Mouse (Mus musculus): Measurements from ENCODE around the gene 2610028H24Rik. TPM values are rescaled to one million over a fixed set of nuclear protein-coding genes. Genes with fewer than 3 reads are reported as not detected.

2610028H24Rik gene
- polyA plus RNA-seq (2015; fragmentation: Nextera tagmentation; extraction: Ambion mirVana) = 0.07 and 0.10 TPM in 2 replicates

GRCm38 (mm10) chr10:76448851-76449250 lies at the start of gene 2610028H24Rik:
Gene 2610028H24Rik (plus strand): TSS chr10:76449081.
- Histone ChIP-seq H3K4me3 (ENCODE audit: low read depth, low read length) (no peak within 1 kb of the TSS), H3K9me3 (ENCODE audit: control insufficient read depth, low read length) (no peaks in the 10 kb centered on the region), H3K4me1 (replicated peaks; ENCODE audit: control insufficient read depth, insufficient read depth) (0 out of 2 replicates have a peak, but pooled peaks cover 2% of the 10 kb centered on the region), H3K4me2 (replicated peaks; ENCODE audit: low read depth) (no peak within 1 kb of the TSS), H3K27me3 (ENCODE audit: control insufficient read depth, insufficient read depth, low read length) (no peaks in the 10 kb centered on the region), H3K36me3 (ENCODE audit: control insufficient read depth, insufficient read depth, low read length) (no peaks in the 10 kb centered on the region), H3K9ac (ENCODE audit: low read length) (no peak within 1 kb of the TSS), H3K27ac (replicated peaks) (peak within 1 kb of the TSS; percentile 40; the same call in 1 of the 2 replicates)
- TF ChIP-seq CTCF (IDR thresholded peaks at IDR 0.05; ENCODE audit: low read depth) (no peak), EP300 (optimal IDR thresholded peaks at IDR 0.05) (no peak)
- 65% methylated on average over 5 of the region's 5 CpGs for whole genome bisulfite sequencing
- ATAC-seq (ENCODE audit: low FRiP score, low TSS enrichment) = no peak
- DNase-seq (ENCODE audit: low spot score) = no peak

DNA sequence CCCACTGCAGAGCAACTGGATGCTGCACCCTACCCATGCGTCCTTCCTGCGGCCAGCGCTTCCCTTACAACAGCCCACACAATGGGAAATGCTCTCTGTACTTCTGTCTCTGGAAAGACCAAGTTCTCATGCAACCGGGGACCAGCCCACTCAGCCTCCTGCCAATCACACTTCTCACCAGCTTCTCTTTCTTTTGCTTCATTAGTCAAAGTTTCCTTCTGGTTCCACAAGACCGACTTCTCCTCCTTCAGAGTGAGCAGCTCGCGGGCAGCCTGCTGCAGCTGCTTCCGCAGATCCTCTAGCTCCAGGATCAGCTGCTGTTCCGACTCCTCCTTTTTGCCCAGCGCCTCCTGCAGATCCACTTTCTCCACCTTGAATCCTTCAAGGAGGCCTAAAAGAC lies 40.4 kb upstream of the 2610028H24Rik start:
- Histone ChIP-seq H3K36me3 (ENCODE audit: control insufficient read depth, insufficient read depth, low read length) (peaks cover 43% of the 10 kb centered on the region), H3K4me2 (replicated peaks; ENCODE audit: low read depth) (no peak overlapping the region), H3K9ac (ENCODE audit: low read length) (no peak overlapping the region), H3K27ac (replicated peaks) (no peak overlapping the region), H3K4me1 (replicated peaks; ENCODE audit: control insufficient read depth, insufficient read depth) (no peaks in the 10 kb centered on the region), H3K9me3 (ENCODE audit: control insufficient read depth, low read length) (no peaks in the 10 kb centered on the region), H3K27me3 (ENCODE audit: control insufficient read depth, insufficient read depth, low read length) (no peaks in the 10 kb centered on the region), H3K4me3 (ENCODE audit: low read depth, low read length) (no peak overlapping the region)
- DNase-seq (ENCODE audit: low spot score) (no peak), ATAC-seq (ENCODE audit: low FRiP score, low TSS enrichment) (no peak)
- 94% methylated on average over 10 of the region's 10 CpGs for WGBS
- TF ChIP-seq EP300 (optimal IDR thresholded peaks at IDR 0.05) = no peak
- TF ChIP-seq CTCF (IDR thresholded peaks at IDR 0.05; ENCODE audit: low read depth) = no peak

GRCm38 (mm10) chr10:76416811-76417210 lies 32.1 kb upstream of the 2610028H24Rik start:
- ATAC-seq (ENCODE audit: low FRiP score, low TSS enrichment) (no peak), DNase-seq (ENCODE audit: low spot score) (no peak)
- Histone ChIP-seq H3K27me3 (ENCODE audit: control insufficient read depth, insufficient read depth, low read length) (no peaks in the 10 kb centered on the region), H3K36me3 (ENCODE audit: control insufficient read depth, insufficient read depth, low read length) (peaks cover 28% of the 10 kb centered on the region), H3K4me1 (replicated peaks; ENCODE audit: control insufficient read depth, insufficient read depth) (no peaks in the 10 kb centered on the region), H3K9me3 (ENCODE audit: control insufficient read depth, low read length) (no peaks in the 10 kb centered on the region), H3K9ac (ENCODE audit: low read length) (no peak overlapping the region), H3K4me3 (ENCODE audit: low read depth, low read length) (no peak overlapping the region), H3K4me2 (replicated peaks; ENCODE audit: low read depth) (no peak overlapping the region), H3K27ac (replicated peaks) (no peak overlapping the region)
- WGBS = 91% methylated on average over 12 of the region's 12 CpGs
- TF ChIP-seq EP300 (optimal IDR thresholded peaks at IDR 0.05) = no peak
- no peak for TF ChIP-seq CTCF (IDR thresholded peaks at IDR 0.05; ENCODE audit: low read depth)

DNA sequence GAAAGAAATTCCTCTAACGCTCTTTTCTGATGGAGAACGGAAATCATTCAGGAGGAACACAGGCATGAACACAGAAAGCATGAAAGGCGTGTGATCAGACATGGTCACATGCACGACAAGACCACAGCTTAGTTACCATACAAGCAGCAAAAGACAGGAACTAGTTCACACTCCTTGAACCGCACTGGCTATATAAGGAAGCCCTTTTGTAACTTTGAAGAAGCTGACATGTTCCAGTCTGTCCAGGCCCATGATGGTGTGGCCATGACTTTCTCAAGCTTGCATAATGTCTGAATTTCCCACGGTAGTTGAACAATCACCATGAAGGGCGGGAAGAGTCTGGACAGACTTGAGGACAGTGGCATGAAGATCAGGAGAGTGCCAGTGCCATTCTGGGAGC lies 23.2 kb upstream of the 2610028H24Rik start:
- Histone ChIP-seq H3K4me3 (ENCODE audit: low read depth, low read length) (no peak overlapping the region), H3K4me1 (replicated peaks; ENCODE audit: control insufficient read depth, insufficient read depth) (no peaks in the 10 kb centered on the region), H3K27ac (replicated peaks) (no peak overlapping the region), H3K9me3 (ENCODE audit: control insufficient read depth, low read length) (no peaks in the 10 kb centered on the region), H3K27me3 (ENCODE audit: control insufficient read depth, insufficient read depth, low read length) (no peaks in the 10 kb centered on the region), H3K4me2 (replicated peaks; ENCODE audit: low read depth) (no peak overlapping the region), H3K36me3 (ENCODE audit: control insufficient read depth, insufficient read depth, low read length) (peaks cover 45% of the 10 kb centered on the region), H3K9ac (ENCODE audit: low read length) (no peak overlapping the region)
- 91% methylated on average over 7 of the region's 7 CpGs for WGBS
- TF ChIP-seq EP300 (optimal IDR thresholded peaks at IDR 0.05) = no peak
- TF ChIP-seq CTCF (IDR thresholded peaks at IDR 0.05; ENCODE audit: low read depth) = no peak
- no peak for ATAC-seq (ENCODE audit: low FRiP score, low TSS enrichment)
- no peak for DNase-seq (ENCODE audit: low spot score)

DNA sequence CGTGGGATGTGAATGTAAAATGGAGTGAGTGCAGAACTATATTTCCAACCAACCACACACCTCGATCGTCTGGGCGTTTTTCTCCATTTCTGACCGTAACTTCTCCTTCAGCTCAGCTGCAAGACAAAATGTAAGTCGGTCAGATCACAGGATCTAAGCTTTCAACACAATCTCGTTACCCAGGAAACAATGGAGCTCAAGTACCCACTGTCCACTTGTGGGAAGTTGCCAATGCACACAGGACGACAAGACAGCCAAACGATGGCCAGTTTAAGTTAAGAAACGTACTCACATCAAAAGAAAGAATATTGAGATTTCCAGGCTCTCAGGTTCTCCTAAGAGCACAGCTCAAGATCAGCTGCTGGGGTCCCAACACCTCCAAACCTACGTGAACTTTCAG lies 15.0 kb upstream of the 2610028H24Rik start:
- H3K9ac ChIP-seq (ENCODE audit: low read length) = no peak overlapping the region
- H3K9me3 ChIP-seq (ENCODE audit: control insufficient read depth, low read length) = no peaks in the 10 kb centered on the region
- TF ChIP-seq EP300 (optimal IDR thresholded peaks at IDR 0.05) = no peak
- TF ChIP-seq CTCF (IDR thresholded peaks at IDR 0.05; ENCODE audit: low read depth) = no peak
- H3K27me3 ChIP-seq (ENCODE audit: control insufficient read depth, insufficient read depth, low read length) = no peaks in the 10 kb centered on the region
- DNase-seq (ENCODE audit: low spot score) = no peak
- H3K36me3 ChIP-seq (ENCODE audit: control insufficient read depth, insufficient read depth, low read length) = peaks cover 31% of the 10 kb centered on the region
- no peak overlapping the region for H3K27ac ChIP-seq (replicated peaks)
- H3K4me3 ChIP-seq (ENCODE audit: low read depth, low read length) = no peak overlapping the region
- 92% methylated on average over 11 of the region's 11 CpGs for WGBS
- H3K4me1 ChIP-seq (replicated peaks; ENCODE audit: control insufficient read depth, insufficient read depth) = no peaks in the 10 kb centered on the region
- no peak overlapping the region for H3K4me2 ChIP-seq (replicated peaks; ENCODE audit: low read depth)
- ATAC-seq (ENCODE audit: low FRiP score, low TSS enrichment) = no peak

GRCm38 (mm10) chr10:76439107-76439890 lies 9.6 kb upstream of the 2610028H24Rik start:
- no peak overlapping the region for H3K9ac ChIP-seq (ENCODE audit: low read length)
- WGBS = 72% methylated on average over 9 of the region's 9 CpGs
- H3K4me1 ChIP-seq (replicated peaks; ENCODE audit: control insufficient read depth, insufficient read depth) = no peaks in the 10 kb centered on the region
- H3K27me3 ChIP-seq (ENCODE audit: control insufficient read depth, insufficient read depth, low read length) = no peaks in the 10 kb centered on the region
- no peaks in the 10 kb centered on the region for H3K9me3 ChIP-seq (ENCODE audit: control insufficient read depth, low read length)
- H3K27ac ChIP-seq (replicated peaks) = no peak overlapping the region
- ATAC-seq (ENCODE audit: low FRiP score, low TSS enrichment) (no peak), DNase-seq (ENCODE audit: low spot score) (no peak)
- H3K36me3 ChIP-seq (ENCODE audit: control insufficient read depth, insufficient read depth, low read length) = peaks cover 7% of the 10 kb centered on the region; the same call in 1 of the 2 replicates
- H3K4me2 ChIP-seq (replicated peaks; ENCODE audit: low read depth) = no peak overlapping the region
- H3K4me3 ChIP-seq (ENCODE audit: low read depth, low read length) = no peak overlapping the region
- TF ChIP-seq CTCF (IDR thresholded peaks at IDR 0.05; ENCODE audit: low read depth) = no peak
- no peak for TF ChIP-seq EP300 (optimal IDR thresholded peaks at IDR 0.05)

Measured in stomach, postnatal 0 days (tissue).